Mouse (Mus musculus): ENCODE results near the gene Swsap1. TPM values are rescaled to one million over a fixed set of nuclear protein-coding genes. Genes with fewer than 3 reads are reported as not detected.

Gene Swsap1
- total and polyA plus RNA-seq, 2 experiments = 4.7 to 5.3 TPM

DNA sequence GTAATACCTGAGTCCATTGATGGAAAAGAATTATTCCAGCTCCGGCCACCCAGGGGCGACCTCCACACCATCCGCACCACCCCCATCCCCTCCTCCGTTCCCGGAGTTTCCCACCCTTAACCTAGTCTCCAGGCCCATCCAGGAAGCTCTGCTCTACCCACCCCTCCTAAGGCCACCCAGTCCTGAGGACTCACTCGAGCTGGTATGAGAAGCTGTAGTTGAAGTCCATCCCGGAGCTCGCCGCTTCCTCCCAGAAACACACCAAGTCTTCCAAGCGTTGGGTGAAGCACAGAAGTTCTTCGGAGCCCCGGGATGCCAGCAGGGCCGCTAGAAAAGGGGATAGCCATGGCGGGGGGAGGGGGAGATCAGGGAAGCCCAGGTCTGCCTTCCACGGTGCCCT lies 6.5 kb downstream of the Swsap1 start:
- H3K36me3 ChIP-seq (ENCODE audit: control insufficient read depth, insufficient read depth, low read length) = no peaks in the 10 kb centered on the region
- peak overlapping the region; percentile 56 for H3K4me3 ChIP-seq (ENCODE audit: insufficient read depth, low read depth, low read length)
- WGBS = 3% methylated on average over 15 of the region's 15 CpGs
- H3K27me3 ChIP-seq (ENCODE audit: control insufficient read depth, insufficient read depth, low read length) = peaks cover 6% of the 10 kb centered on the region
- no peak overlapping the region for H3K27ac ChIP-seq (replicated peaks; ENCODE audit: insufficient read depth, low read depth, low read length)
- peak overlapping the region; percentile 19; the same call in 1 of the 2 replicates for H3K9ac ChIP-seq (ENCODE audit: low read depth, low read length)
- H3K79me2 ChIP-seq (ENCODE audit: control insufficient read depth, insufficient read depth, low read length) = no peaks in the 10 kb centered on the region
- TF ChIP-seq CTCF (IDR thresholded peaks at IDR 0.05; ENCODE audit: low read depth, low read length) (no peak), POLR2A (IDR thresholded peaks at IDR 0.05; ENCODE audit: extremely low read depth, insufficient read depth, low read length) (no peak)
- DNase-seq (ENCODE audit: extremely low read depth, low read depth, low spot score) = no peak
- no peaks in the 10 kb centered on the region for H3K4me1 ChIP-seq (ENCODE audit: control insufficient read depth, insufficient read depth, low read length)

DNA sequence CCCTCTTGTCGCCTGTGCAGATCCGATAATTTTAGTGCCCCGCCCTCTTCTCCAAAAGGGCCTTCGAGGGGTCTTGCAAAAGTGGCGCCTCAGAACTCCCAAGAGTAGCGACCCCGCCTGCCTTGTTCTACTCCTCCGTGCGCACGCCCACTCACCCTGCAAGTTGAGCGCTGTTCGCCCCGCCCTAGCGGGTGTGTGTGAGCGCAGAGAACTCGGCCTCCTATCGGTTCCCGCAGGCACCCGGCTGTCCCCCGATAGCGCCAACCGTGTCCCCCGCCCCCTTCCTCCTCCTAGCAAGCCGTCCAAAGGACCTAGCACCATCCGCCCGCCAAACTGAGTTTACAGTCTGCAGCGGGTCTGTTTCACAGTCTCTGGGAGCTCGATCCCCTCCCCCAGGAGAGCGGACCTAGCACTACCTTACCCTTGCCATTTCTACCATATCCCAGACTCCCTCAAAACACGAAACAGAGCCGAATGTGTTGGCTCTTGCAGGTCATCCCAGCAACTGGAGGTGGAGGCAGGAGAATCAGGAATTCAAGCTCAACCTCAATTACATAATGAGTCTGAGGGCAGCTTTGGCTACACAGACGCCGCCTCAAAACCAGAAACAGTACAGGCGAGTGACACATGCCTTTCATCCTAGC lies 7.0 kb downstream of the Swsap1 start:
- H3K9ac ChIP-seq (ENCODE audit: low read depth, low read length) = peak overlapping the region; percentile 46
- peaks cover 6% of the 10 kb centered on the region for H3K27me3 ChIP-seq (ENCODE audit: control insufficient read depth, insufficient read depth, low read length)
- DNase-seq (ENCODE audit: extremely low read depth, low read depth, low spot score) = no peak
- WGBS = 4% methylated on average over 34 of the region's 34 CpGs
- TF ChIP-seq POLR2A (IDR thresholded peaks at IDR 0.05; ENCODE audit: extremely low read depth, insufficient read depth, low read length) (no peak), CTCF (IDR thresholded peaks at IDR 0.05; ENCODE audit: low read depth, low read length) (peak; percentile 15; the same call in 1 of the 2 replicates)
- peak overlapping the region; percentile 56 for H3K4me3 ChIP-seq (ENCODE audit: insufficient read depth, low read depth, low read length)
- no peak overlapping the region; the same call in 1 of the 2 replicates for H3K27ac ChIP-seq (replicated peaks; ENCODE audit: insufficient read depth, low read depth, low read length)
- no peaks in the 10 kb centered on the region for H3K36me3 ChIP-seq (ENCODE audit: control insufficient read depth, insufficient read depth, low read length)
- no peaks in the 10 kb centered on the region for H3K4me1 ChIP-seq (ENCODE audit: control insufficient read depth, insufficient read depth, low read length)
- H3K79me2 ChIP-seq (ENCODE audit: control insufficient read depth, insufficient read depth, low read length) = no peaks in the 10 kb centered on the region

DNA sequence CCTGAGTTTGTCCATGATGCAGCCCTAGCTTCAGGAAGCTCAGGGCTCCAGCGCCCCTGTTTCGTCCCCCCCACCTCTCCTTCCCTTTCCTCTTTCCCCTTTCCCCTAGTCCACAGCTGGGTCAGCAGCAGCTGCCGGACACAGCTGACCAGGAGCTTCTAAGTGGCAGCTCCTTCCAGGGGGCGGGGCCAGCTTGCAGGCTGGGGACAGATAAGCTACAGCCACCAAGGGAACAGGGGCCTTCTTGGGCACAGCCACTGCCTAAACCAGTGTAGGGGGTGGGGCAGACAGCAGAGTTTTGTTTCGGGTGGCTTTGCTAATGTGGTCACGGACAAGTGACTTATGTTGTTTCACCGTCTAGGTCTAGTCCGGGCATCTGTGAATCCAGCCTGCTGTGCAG lies 7.9 kb downstream of the Swsap1 start, which contains the start of gene Epor:
TSS of gene Epor (minus strand) at position 90 of the 400 bp plus-strand sequence.
- Histone ChIP-seq H3K27me3 (ENCODE audit: control insufficient read depth, insufficient read depth, low read length) (peaks cover 6% of the 10 kb centered on the region), H3K79me2 (ENCODE audit: control insufficient read depth, insufficient read depth, low read length) (no peaks in the 10 kb centered on the region), H3K4me1 (ENCODE audit: control insufficient read depth, insufficient read depth, low read length) (no peaks in the 10 kb centered on the region), H3K27ac (replicated peaks; ENCODE audit: insufficient read depth, low read depth, low read length) (peak within 1 kb of the TSS; percentile 16), H3K9ac (ENCODE audit: low read depth, low read length) (peak within 1 kb of the TSS; percentile 46), H3K4me3 (ENCODE audit: insufficient read depth, low read depth, low read length) (peak within 1 kb of the TSS; percentile 56), H3K36me3 (ENCODE audit: control insufficient read depth, insufficient read depth, low read length) (no peaks in the 10 kb centered on the region)
- 52% methylated on average over 8 of the region's 8 CpGs for WGBS
- no peak for DNase-seq (ENCODE audit: extremely low read depth, low read depth, low spot score)
- no peak for TF ChIP-seq CTCF (IDR thresholded peaks at IDR 0.05; ENCODE audit: low read depth, low read length)
- no peak for TF ChIP-seq POLR2A (IDR thresholded peaks at IDR 0.05; ENCODE audit: extremely low read depth, insufficient read depth, low read length)

DNA sequence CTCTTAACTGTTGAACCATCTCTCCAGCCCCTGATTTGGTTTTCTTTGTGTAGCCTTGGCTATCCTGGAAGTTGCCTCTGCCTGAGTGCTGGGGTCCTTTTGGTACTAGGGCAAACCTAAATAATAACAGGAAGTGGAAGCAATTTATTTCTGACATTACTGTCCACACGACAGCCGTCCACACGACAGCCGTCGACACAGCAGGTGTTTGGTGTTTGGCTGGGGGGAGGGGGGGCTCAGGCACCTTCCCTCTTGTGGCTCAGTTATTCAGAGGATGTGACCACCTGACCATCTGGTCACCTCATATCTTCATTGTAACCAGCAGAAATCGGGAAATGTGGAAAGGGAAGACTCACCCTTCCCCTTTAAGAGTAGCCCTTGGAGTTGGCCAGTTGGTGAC lies 13.3 kb downstream of the Swsap1 start:
- H3K4me1 ChIP-seq (ENCODE audit: control insufficient read depth, insufficient read depth, low read length) = no peaks in the 10 kb centered on the region
- H3K79me2 ChIP-seq (ENCODE audit: control insufficient read depth, insufficient read depth, low read length) = no peaks in the 10 kb centered on the region
- 61% methylated on average over 6 of the region's 6 CpGs for WGBS
- DNase-seq (ENCODE audit: extremely low read depth, low read depth, low spot score) = no peak
- H3K36me3 ChIP-seq (ENCODE audit: control insufficient read depth, insufficient read depth, low read length) = peaks cover 8% of the 10 kb centered on the region; the same call in 1 of the 2 replicates
- no peak overlapping the region for H3K9ac ChIP-seq (ENCODE audit: low read depth, low read length)
- H3K27me3 ChIP-seq (ENCODE audit: control insufficient read depth, insufficient read depth, low read length) = no peaks in the 10 kb centered on the region
- no peak overlapping the region for H3K4me3 ChIP-seq (ENCODE audit: insufficient read depth, low read depth, low read length)
- 0 out of 2 replicates have a peak overlapping the region, but pooled peaks have one; percentile 10 for H3K27ac ChIP-seq (replicated peaks; ENCODE audit: insufficient read depth, low read depth, low read length)
- no peak for TF ChIP-seq POLR2A (IDR thresholded peaks at IDR 0.05; ENCODE audit: extremely low read depth, insufficient read depth, low read length)

DNA sequence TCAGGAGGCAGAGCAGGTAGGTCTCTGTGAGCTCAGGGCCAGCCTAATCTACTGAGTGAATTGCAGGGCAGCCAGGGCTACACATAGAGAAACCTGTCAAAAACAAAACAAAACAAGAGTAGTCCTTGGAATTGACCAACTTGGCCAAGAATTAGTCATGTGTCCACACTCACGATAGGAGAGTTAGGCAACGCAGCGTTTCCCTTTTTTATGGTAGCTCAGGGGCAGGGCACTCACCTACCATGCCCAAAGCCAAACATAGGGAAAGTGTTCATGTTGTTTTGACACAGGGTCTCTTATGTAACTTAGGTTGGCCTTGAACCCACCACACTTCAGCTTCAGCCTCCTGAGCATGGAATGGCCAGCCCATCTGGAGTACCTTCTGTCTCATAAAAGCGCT lies 13.7 kb downstream of the Swsap1 start:
- Histone ChIP-seq H3K79me2 (ENCODE audit: control insufficient read depth, insufficient read depth, low read length) (no peaks in the 10 kb centered on the region), H3K27me3 (ENCODE audit: control insufficient read depth, insufficient read depth, low read length) (no peaks in the 10 kb centered on the region), H3K4me1 (ENCODE audit: control insufficient read depth, insufficient read depth, low read length) (no peaks in the 10 kb centered on the region), H3K27ac (replicated peaks; ENCODE audit: insufficient read depth, low read depth, low read length) (0 out of 2 replicates have a peak overlapping the region, but pooled peaks have one; percentile 10), H3K4me3 (ENCODE audit: insufficient read depth, low read depth, low read length) (no peak overlapping the region), H3K36me3 (ENCODE audit: control insufficient read depth, insufficient read depth, low read length) (peaks cover 8% of the 10 kb centered on the region; the same call in 1 of the 2 replicates), H3K9ac (ENCODE audit: low read depth, low read length) (no peak overlapping the region)
- WGBS = 41% methylated on average over 4 of the region's 4 CpGs
- no peak for TF ChIP-seq CTCF (IDR thresholded peaks at IDR 0.05; ENCODE audit: low read depth, low read length)
- TF ChIP-seq POLR2A (IDR thresholded peaks at IDR 0.05; ENCODE audit: extremely low read depth, insufficient read depth, low read length) = no peak
- DNase-seq (ENCODE audit: extremely low read depth, low read depth, low spot score) = peak; percentile 56

DNA sequence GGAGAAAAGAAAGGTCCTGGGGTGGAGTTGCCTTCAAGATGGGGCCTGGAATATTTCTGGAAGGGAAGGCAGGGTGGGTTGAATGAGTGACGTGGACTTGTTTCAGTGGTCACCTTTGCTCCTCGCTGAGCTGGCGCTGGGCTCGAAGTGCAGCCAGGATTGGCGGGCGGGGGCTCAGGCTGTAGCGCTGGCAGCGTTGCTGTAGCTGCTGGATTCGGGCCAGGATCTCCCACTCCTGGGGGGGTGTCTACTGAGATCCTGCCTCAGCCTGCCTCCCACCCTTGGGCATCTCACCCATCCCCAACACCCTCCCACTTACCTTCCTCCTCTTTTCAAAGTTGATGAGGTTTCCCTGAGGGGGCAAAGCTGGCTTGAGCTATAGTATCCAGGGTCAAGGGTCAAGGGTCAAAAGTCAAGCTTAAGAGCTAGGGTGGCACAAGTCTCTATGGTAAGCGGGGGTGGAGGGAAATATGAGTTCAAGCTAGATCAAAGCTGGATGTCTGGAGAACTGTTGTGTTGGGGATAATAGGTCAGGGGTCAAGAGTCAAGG lies 21.1 kb downstream of the Swsap1 start:
- Histone ChIP-seq H3K4me1 (ENCODE audit: control insufficient read depth, insufficient read depth, low read length) (no peaks in the 10 kb centered on the region), H3K9ac (ENCODE audit: low read depth, low read length) (no peak overlapping the region), H3K79me2 (ENCODE audit: control insufficient read depth, insufficient read depth, low read length) (no peaks in the 10 kb centered on the region), H3K4me3 (ENCODE audit: insufficient read depth, low read depth, low read length) (no peak overlapping the region), H3K27me3 (ENCODE audit: control insufficient read depth, insufficient read depth, low read length) (no peaks in the 10 kb centered on the region), H3K36me3 (ENCODE audit: control insufficient read depth, insufficient read depth, low read length) (peaks cover 22% of the 10 kb centered on the region), H3K27ac (replicated peaks; ENCODE audit: insufficient read depth, low read depth, low read length) (no peak overlapping the region)
- 83% methylated on average over 10 of the region's 10 CpGs for WGBS
- no peak for DNase-seq (ENCODE audit: extremely low read depth, low read depth, low spot score)
- TF ChIP-seq CTCF (IDR thresholded peaks at IDR 0.05; ENCODE audit: low read depth, low read length) (no peak), POLR2A (IDR thresholded peaks at IDR 0.05; ENCODE audit: extremely low read depth, insufficient read depth, low read length) (no peak)

Measured in liver, adult 2 months (tissue).